Mouse (Mus musculus): ENCODE data around the gene Rims3. TPM values are rescaled to one million over a fixed set of nuclear protein-coding genes. Genes with fewer than 3 reads are reported as not detected.

Gene Rims3
- 18.8 and 24.0 TPM in 2 replicates for polyA plus RNA-seq (2014; fragmentation: Nextera tagmentation; extraction: Ambion mirVana)

DNA sequence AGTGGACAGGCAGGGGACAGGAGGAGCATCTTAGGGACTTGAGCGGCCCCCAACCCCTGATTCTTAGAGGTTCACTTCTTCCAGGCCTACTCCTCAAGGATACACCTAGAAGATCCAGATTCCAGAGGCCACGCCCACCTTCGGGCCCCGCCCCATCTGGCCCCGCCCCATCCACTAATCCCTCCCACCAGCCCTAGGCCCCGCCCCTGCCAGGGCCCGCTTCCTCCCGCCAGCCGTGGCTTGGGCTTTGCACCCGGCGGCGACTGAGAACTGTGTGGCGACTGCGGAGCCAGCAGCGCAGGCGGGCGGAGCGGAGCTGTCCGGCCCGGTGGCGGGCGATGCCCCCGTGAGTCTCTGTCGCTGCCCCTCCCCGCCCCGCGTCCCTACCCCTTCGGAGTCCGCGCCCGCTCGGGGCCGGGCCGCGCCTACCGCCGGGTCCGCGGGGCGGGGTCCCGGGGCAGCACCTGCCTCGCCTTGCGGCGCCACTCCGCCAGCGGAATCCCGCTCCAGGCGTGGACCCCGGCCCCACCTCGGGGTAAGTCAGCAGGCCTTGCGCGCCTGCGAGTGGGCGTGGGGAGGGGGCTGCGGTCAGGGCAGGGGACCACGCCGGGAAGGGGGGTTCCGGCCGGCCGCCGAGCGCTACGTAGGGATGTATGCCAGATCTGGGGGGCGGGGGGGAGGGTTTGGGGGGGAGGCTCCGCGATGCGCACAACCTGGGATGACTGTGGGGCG, at the start of gene Rims3:
Rims3 (plus strand) TSS at position 229 of the 732 bp plus-strand sequence.
- Histone ChIP-seq H3K27me3 (ENCODE audit: control insufficient read depth, insufficient read depth, low read length) (no peaks in the 10 kb centered on the region; the same call in 1 of the 2 replicates), H3K4me1 (ENCODE audit: control insufficient read depth, insufficient read depth, low read length) (0 out of 2 replicates have a peak, but pooled peaks cover 9% of the 10 kb centered on the region), H3K9ac (replicated peaks; ENCODE audit: low read depth, low read length) (peak within 1 kb of the TSS; percentile 68), H3K27ac (ENCODE audit: low read depth, low read length) (peak within 1 kb of the TSS; percentile 18; the same call in 1 of the 2 replicates), H3K36me3 (ENCODE audit: control insufficient read depth, insufficient read depth, low read length) (no peaks in the 10 kb centered on the region), H3K4me2 (ENCODE audit: low read depth, low read length) (peak within 1 kb of the TSS; percentile 73), H3K4me3 (ENCODE audit: low read depth, low read length) (peak within 1 kb of the TSS; percentile 60), H3K9me3 (ENCODE audit: control insufficient read depth, low read length) (no peaks in the 10 kb centered on the region)
- 1% methylated on average over 41 of the region's 68 CpGs for WGBS
- ATAC-seq (ENCODE audit: low read depth), result peak; percentile 78

DNA sequence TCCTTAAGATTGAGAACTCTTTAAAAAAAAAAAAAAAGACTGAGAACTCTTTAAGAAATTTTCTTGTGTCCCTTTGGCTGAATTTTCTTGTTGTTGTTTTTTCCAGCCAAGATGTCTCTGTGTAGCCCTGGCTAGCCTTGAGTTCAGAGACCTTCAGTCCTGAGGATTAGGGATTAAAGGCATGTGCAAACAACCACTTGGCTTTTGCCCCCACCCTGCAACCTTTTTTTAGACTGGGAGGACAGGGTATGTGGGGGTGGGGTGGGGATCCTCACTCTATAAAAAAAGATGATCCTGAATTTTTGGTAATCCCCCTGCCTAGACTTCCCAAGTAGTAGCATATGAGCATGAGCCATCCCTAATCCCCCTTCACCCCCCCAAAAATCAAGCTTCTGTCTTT, 48.8 kb upstream of the Rims3 start:
- Histone ChIP-seq H3K9me3 (ENCODE audit: control insufficient read depth, low read length) (no peaks in the 10 kb centered on the region), H3K9ac (replicated peaks; ENCODE audit: low read depth, low read length) (no peak overlapping the region), H3K4me3 (ENCODE audit: low read depth, low read length) (no peak overlapping the region), H3K36me3 (ENCODE audit: control insufficient read depth, insufficient read depth, low read length) (no peaks in the 10 kb centered on the region), H3K4me1 (ENCODE audit: control insufficient read depth, insufficient read depth, low read length) (no peaks in the 10 kb centered on the region; the same call in 1 of the 2 replicates), H3K27me3 (ENCODE audit: control insufficient read depth, insufficient read depth, low read length) (no peaks in the 10 kb centered on the region), H3K27ac (ENCODE audit: low read depth, low read length) (no peak overlapping the region), H3K4me2 (ENCODE audit: low read depth, low read length) (no peak overlapping the region)
- ATAC-seq (ENCODE audit: low read depth), result no peak

DNA sequence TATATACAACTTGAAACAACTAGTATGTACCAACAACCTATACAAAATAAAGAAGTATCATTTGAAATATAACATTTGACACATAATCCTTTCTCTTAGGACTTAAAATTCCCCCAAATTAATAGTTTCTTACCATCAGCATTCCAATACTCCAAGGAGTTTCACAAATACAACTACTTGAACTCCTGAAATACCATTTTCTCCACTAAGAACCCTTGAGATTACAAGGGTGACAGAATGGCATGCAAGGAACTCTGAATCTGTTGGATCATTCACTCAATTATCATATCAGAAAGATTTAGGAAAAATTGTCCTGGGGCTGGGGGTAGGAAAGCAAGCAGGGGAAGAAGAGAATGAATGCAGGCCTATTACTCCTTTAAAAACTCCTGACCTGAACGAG, 40.9 kb upstream of the Rims3 start:
- Histone ChIP-seq H3K9ac (replicated peaks; ENCODE audit: low read depth, low read length) (no peak overlapping the region), H3K4me3 (ENCODE audit: low read depth, low read length) (peak overlapping the region; percentile 54), H3K36me3 (ENCODE audit: control insufficient read depth, insufficient read depth, low read length) (no peaks in the 10 kb centered on the region), H3K4me2 (ENCODE audit: low read depth, low read length) (peak overlapping the region; percentile 63), H3K4me1 (ENCODE audit: control insufficient read depth, insufficient read depth, low read length) (peaks cover 30% of the 10 kb centered on the region), H3K27me3 (ENCODE audit: control insufficient read depth, insufficient read depth, low read length) (no peaks in the 10 kb centered on the region), H3K9me3 (ENCODE audit: control insufficient read depth, low read length) (no peaks in the 10 kb centered on the region), H3K27ac (ENCODE audit: low read depth, low read length) (no peak overlapping the region)
- 48% methylated on average over 1 of the region's 1 CpGs for WGBS
- no peak for ATAC-seq (ENCODE audit: low read depth)

DNA sequence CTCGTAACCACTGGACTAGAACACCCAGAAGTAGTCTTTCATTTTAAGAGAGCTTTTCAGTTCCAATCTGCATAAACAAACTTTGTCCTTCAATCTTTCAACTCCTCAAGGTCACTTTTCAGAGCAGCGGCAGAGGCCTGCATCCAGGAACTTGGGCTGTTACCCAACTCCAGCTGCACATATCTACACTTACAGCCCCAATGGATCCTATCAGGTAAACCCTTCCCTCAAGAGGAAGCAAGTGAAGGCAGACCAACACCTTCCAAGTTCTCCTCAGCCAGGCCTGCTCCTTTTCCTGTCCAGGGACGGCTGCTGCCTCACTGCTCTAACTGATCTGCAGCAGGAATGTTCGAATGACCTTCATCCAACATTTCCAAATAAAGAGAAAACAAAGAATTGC, 40.4 kb upstream of the Rims3 start:
- H3K4me1 ChIP-seq (ENCODE audit: control insufficient read depth, insufficient read depth, low read length), result peaks cover 30% of the 10 kb centered on the region
- H3K36me3 ChIP-seq (ENCODE audit: control insufficient read depth, insufficient read depth, low read length), result no peaks in the 10 kb centered on the region
- H3K27ac ChIP-seq (ENCODE audit: low read depth, low read length), result no peak overlapping the region
- no peaks in the 10 kb centered on the region for H3K9me3 ChIP-seq (ENCODE audit: control insufficient read depth, low read length)
- no peak for ATAC-seq (ENCODE audit: low read depth)
- peak overlapping the region; percentile 61 for H3K9ac ChIP-seq (replicated peaks; ENCODE audit: low read depth, low read length)
- WGBS, result 62% methylated on average over 4 of the region's 4 CpGs
- peak overlapping the region; percentile 63 for H3K4me2 ChIP-seq (ENCODE audit: low read depth, low read length)
- H3K27me3 ChIP-seq (ENCODE audit: control insufficient read depth, insufficient read depth, low read length), result no peaks in the 10 kb centered on the region
- H3K4me3 ChIP-seq (ENCODE audit: low read depth, low read length), result peak overlapping the region; percentile 54

DNA sequence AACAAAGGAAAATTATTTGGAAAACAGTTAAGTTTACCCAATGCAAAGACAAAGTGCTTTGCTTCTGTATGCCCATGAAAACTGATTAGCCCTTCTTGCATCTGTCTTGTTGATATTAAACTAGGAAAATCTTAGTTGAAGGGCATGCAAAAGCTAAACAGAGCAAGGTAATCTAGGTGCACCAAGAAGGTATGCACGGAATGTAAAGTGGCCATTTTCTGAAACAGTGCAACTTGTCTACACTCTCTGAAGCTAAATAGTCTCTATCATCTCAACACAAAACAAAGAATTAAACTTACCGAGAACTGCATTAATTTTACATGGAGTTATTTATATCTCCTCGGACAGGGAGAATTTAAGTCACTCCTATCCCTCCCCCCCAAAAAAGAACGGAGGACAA, 39.5 kb upstream of the Rims3 start:
- peak overlapping the region; percentile 61 for H3K9ac ChIP-seq (replicated peaks; ENCODE audit: low read depth, low read length)
- peak overlapping the region; percentile 63 for H3K4me2 ChIP-seq (ENCODE audit: low read depth, low read length)
- H3K4me1 ChIP-seq (ENCODE audit: control insufficient read depth, insufficient read depth, low read length), result peaks cover 30% of the 10 kb centered on the region
- H3K9me3 ChIP-seq (ENCODE audit: control insufficient read depth, low read length), result no peaks in the 10 kb centered on the region
- ATAC-seq (ENCODE audit: low read depth), result peak; percentile 24; the same call in 1 of the 2 replicates
- peak overlapping the region; percentile 49; the same call in 1 of the 2 replicates for H3K27ac ChIP-seq (ENCODE audit: low read depth, low read length)
- H3K4me3 ChIP-seq (ENCODE audit: low read depth, low read length), result peak overlapping the region; percentile 54
- 11% methylated on average over 4 of the region's 4 CpGs for WGBS
- H3K27me3 ChIP-seq (ENCODE audit: control insufficient read depth, insufficient read depth, low read length), result no peaks in the 10 kb centered on the region
- H3K36me3 ChIP-seq (ENCODE audit: control insufficient read depth, insufficient read depth, low read length), result no peaks in the 10 kb centered on the region

DNA sequence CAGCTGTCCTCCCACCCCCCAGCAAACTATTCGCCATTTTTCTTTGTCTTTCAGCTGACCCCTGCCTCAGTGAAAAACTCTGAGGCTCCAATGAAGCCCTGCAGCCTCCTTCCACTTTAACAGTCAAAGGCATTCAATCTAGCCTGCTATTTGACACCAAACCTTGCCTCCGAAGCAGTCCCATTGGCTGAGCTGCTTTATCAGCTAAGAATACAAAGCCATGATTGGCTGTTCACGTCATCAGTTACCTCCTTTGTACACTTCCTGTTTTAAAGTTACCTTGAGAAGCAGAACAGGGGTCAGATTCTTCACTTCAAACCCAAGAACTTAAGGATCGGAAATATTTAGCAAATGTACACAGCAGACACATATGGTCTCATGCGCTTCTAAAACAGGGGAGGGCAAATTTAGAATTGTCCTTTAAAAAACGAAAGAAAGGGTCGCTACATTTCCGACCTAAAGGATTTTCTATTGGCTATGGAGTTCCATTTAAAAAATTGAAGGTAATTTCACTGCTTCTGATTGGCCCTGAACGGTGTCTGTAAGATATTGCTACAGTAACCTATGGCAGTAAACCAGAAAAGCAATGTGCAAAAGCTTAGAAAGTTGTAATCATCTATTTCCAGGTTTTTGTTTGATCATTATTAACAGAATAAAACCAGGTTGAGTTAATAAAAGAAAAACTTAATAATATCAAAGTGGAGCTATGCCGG, 38.8 kb upstream of the Rims3 start:
- Histone ChIP-seq H3K9ac (replicated peaks; ENCODE audit: low read depth, low read length) (peak overlapping the region; percentile 61), H3K4me2 (ENCODE audit: low read depth, low read length) (peak overlapping the region; percentile 63), H3K9me3 (ENCODE audit: control insufficient read depth, low read length) (no peaks in the 10 kb centered on the region), H3K36me3 (ENCODE audit: control insufficient read depth, insufficient read depth, low read length) (no peaks in the 10 kb centered on the region), H3K4me1 (ENCODE audit: control insufficient read depth, insufficient read depth, low read length) (peaks cover 30% of the 10 kb centered on the region), H3K4me3 (ENCODE audit: low read depth, low read length) (peak overlapping the region; percentile 54), H3K27ac (ENCODE audit: low read depth, low read length) (peak overlapping the region; percentile 49; the same call in 1 of the 2 replicates), H3K27me3 (ENCODE audit: control insufficient read depth, insufficient read depth, low read length) (no peaks in the 10 kb centered on the region)
- WGBS, result 8% methylated on average over 10 of the region's 10 CpGs
- peak; percentile 99 for ATAC-seq (ENCODE audit: low read depth)

DNA sequence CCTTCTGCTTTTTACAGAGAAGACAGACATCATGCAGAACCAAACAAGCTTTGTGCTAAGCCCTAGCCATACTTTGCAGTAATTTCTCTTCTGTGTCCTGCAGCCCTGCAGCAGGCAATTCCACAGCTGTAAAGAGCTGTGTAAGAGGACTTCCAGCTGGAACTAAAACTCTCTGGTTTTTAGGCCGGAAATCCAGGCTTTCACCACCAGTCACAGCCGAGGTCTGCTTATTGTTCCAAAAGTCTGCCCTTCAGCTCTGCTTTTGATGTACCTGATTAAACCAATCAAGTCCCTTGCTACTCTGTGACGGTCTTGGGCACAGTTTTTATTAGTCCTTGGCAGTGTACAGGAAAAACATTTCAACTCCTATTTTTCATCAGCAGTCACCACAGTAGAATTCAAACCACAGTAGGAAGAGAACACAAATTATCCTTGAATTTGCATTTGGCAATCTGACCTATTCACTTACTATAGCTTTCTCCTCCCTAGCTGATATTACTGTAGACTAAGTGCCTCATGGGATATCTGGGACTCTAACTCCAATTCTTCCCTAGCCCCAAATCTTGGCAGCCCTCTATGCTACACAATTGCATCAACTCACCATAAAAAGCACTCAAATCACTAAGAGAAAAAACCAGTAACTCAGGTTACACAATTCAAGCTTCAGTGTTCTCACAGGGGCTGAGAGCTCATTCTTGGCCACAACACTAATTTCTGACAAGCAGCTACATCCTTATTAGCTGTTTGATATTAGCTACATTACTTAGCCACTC, 37.4 kb upstream of the Rims3 start:
- no peak overlapping the region for H3K4me3 ChIP-seq (ENCODE audit: low read depth, low read length)
- H3K36me3 ChIP-seq (ENCODE audit: control insufficient read depth, insufficient read depth, low read length), result no peaks in the 10 kb centered on the region
- no peak overlapping the region for H3K4me2 ChIP-seq (ENCODE audit: low read depth, low read length)
- no peak for ATAC-seq (ENCODE audit: low read depth)
- no peaks in the 10 kb centered on the region for H3K9me3 ChIP-seq (ENCODE audit: control insufficient read depth, low read length)
- no peaks in the 10 kb centered on the region for H3K27me3 ChIP-seq (ENCODE audit: control insufficient read depth, insufficient read depth, low read length)
- peaks cover 30% of the 10 kb centered on the region for H3K4me1 ChIP-seq (ENCODE audit: control insufficient read depth, insufficient read depth, low read length)
- no peak overlapping the region for H3K9ac ChIP-seq (replicated peaks; ENCODE audit: low read depth, low read length)
- no peak overlapping the region for H3K27ac ChIP-seq (ENCODE audit: low read depth, low read length)
- WGBS, result 41% methylated on average over 3 of the region's 3 CpGs

DNA sequence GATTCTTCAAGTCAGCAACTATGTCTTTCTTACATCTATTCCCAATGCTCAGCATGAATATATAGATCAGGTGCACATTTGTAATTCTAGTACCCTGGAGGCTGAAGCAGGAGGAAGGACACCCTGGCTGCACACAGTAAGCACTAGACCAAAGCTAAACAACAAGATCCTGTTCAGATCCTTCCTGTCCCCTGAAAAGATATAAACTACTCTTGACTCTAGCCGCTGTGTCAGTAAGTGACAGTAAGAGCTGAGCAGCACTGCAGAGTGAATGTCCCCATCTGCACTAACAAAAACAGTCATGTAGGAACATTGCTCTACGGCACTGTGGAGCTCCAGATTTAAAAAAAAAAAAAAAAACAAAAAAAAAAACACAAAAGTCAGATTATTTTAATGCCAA, 36.7 kb upstream of the Rims3 start:
- Histone ChIP-seq H3K9ac (replicated peaks; ENCODE audit: low read depth, low read length) (no peak overlapping the region), H3K36me3 (ENCODE audit: control insufficient read depth, insufficient read depth, low read length) (no peaks in the 10 kb centered on the region), H3K27ac (ENCODE audit: low read depth, low read length) (no peak overlapping the region), H3K4me1 (ENCODE audit: control insufficient read depth, insufficient read depth, low read length) (peaks cover 25% of the 10 kb centered on the region), H3K27me3 (ENCODE audit: control insufficient read depth, insufficient read depth, low read length) (no peaks in the 10 kb centered on the region), H3K4me2 (ENCODE audit: low read depth, low read length) (no peak overlapping the region), H3K4me3 (ENCODE audit: low read depth, low read length) (no peak overlapping the region), H3K9me3 (ENCODE audit: control insufficient read depth, low read length) (no peaks in the 10 kb centered on the region)
- WGBS, result 79% methylated on average over 2 of the region's 2 CpGs
- ATAC-seq (ENCODE audit: low read depth), result no peak

Measured in neural tube, embryonic 14.5 days (tissue).